Mouse (Mus musculus): ENCODE measurements at regions not wholly inside any gene's neighbourhood (a gene's known extent, or its start where the extent isn't known, plus 50 kb on each side); places are given as distances from the start of the nearest gene placed in this dataset.

- TF ChIP-seq CTCF (IDR thresholded peaks at IDR 0.05; ENCODE audit: control insufficient read depth, insufficient read depth, insufficient replicate concordance, low read depth, low read length) (no peak), POLR2A (IDR thresholded peaks at IDR 0.05; ENCODE audit: control insufficient read depth, low read depth, low read length) (no peak)
Observed at GRCm38 (mm10) chr15:42275117-42275516, 2141.0 kb downstream of the 9330182O14Rik start.
